Mouse (Mus musculus): ENCODE data around the gene Gpm6b. TPM values are rescaled to one million over a fixed set of nuclear protein-coding genes. Genes with fewer than 3 reads are reported as not detected.

Gpm6b gene
- polyA plus RNA-seq, 1 experiment from 2014 or later: 31.9 TPM

- Histone ChIP-seq H3K4me3 (ENCODE audit: low read depth, low read length) (no peak overlapping the region), H3K4me1 (ENCODE audit: control insufficient read depth, insufficient read depth, low read length) (no peaks in the 10 kb centered on the region), H3K9me3 (ENCODE audit: control insufficient read depth, low read length) (no peaks in the 10 kb centered on the region), H3K9ac (ENCODE audit: low read depth, low read length) (no peak overlapping the region), H3K4me2 (ENCODE audit: low read depth, low read length) (no peak overlapping the region), H3K27ac (replicated peaks; ENCODE audit: low read depth, low read length) (no peak overlapping the region), H3K36me3 (ENCODE audit: control insufficient read depth, insufficient read depth, low read length) (no peaks in the 10 kb centered on the region), H3K27me3 (replicated peaks; ENCODE audit: control insufficient read depth, insufficient read depth, low read length) (no peaks in the 10 kb centered on the region; the same call in none of the 2 replicates)
- 45% methylated on average over 2 of the region's 2 CpGs for WGBS
- no peak for ATAC-seq (ENCODE audit: low read depth)
- DNase-seq (ENCODE audit: low spot score): no peak
These were observed 114.7 kb downstream of the Gpm6b start for GRCm38 (mm10) chrX:166353412-166353811.

- WGBS: 72% methylated on average over 1 of the region's 1 CpGs
- ATAC-seq (ENCODE audit: low read depth): no peak
These were observed 116.2 kb downstream of the Gpm6b start for GRCm38 (mm10) chrX:166354913-166355312.

GRCm38 (mm10) chrX:166356276-166356675 lies 117.6 kb downstream of the Gpm6b start:
- 92% methylated on average over 3 of the region's 3 CpGs for WGBS
- ATAC-seq (ENCODE audit: low read depth): no peak
- H3K9me3 ChIP-seq (ENCODE audit: control insufficient read depth, low read length): no peaks in the 10 kb centered on the region

More at GRCm38 (mm10) chrX:166354913-166355312, 116.2 kb downstream of the Gpm6b start:
- Histone ChIP-seq H3K27ac (replicated peaks; ENCODE audit: low read depth, low read length) (no peak overlapping the region), H3K4me1 (ENCODE audit: control insufficient read depth, insufficient read depth, low read length) (no peaks in the 10 kb centered on the region), H3K27me3 (replicated peaks; ENCODE audit: control insufficient read depth, insufficient read depth, low read length) (no peaks in the 10 kb centered on the region; the same call in none of the 2 replicates), H3K4me3 (ENCODE audit: low read depth, low read length) (no peak overlapping the region), H3K9me3 (ENCODE audit: control insufficient read depth, low read length) (no peaks in the 10 kb centered on the region), H3K4me2 (ENCODE audit: low read depth, low read length) (no peak overlapping the region), H3K9ac (ENCODE audit: low read depth, low read length) (no peak overlapping the region), H3K36me3 (ENCODE audit: control insufficient read depth, insufficient read depth, low read length) (no peaks in the 10 kb centered on the region)
- DNase-seq (ENCODE audit: low spot score): no peak

GRCm38 (mm10) chrX:166358955-166359354 lies 120.2 kb downstream of the Gpm6b start:
- no peak overlapping the region for H3K4me2 ChIP-seq (ENCODE audit: low read depth, low read length)
- no peak overlapping the region for H3K4me3 ChIP-seq (ENCODE audit: low read depth, low read length)
- ATAC-seq (ENCODE audit: low read depth): no peak
- H3K4me1 ChIP-seq (ENCODE audit: control insufficient read depth, insufficient read depth, low read length): no peaks in the 10 kb centered on the region
- no peak for DNase-seq (ENCODE audit: low spot score)
- peaks cover 9% of the 10 kb centered on the region for H3K27me3 ChIP-seq (replicated peaks; ENCODE audit: control insufficient read depth, insufficient read depth, low read length)
- H3K9me3 ChIP-seq (ENCODE audit: control insufficient read depth, low read length): no peaks in the 10 kb centered on the region
- 68% methylated on average over 2 of the region's 2 CpGs for WGBS
- H3K36me3 ChIP-seq (ENCODE audit: control insufficient read depth, insufficient read depth, low read length): no peaks in the 10 kb centered on the region
- H3K9ac ChIP-seq (ENCODE audit: low read depth, low read length): no peak overlapping the region
- no peak overlapping the region for H3K27ac ChIP-seq (replicated peaks; ENCODE audit: low read depth, low read length)

More at GRCm38 (mm10) chrX:166356276-166356675, 117.6 kb downstream of the Gpm6b start:
- H3K27ac ChIP-seq (replicated peaks; ENCODE audit: low read depth, low read length): no peak overlapping the region
- H3K36me3 ChIP-seq (ENCODE audit: control insufficient read depth, insufficient read depth, low read length): no peaks in the 10 kb centered on the region
- no peak overlapping the region for H3K9ac ChIP-seq (ENCODE audit: low read depth, low read length)
- H3K4me2 ChIP-seq (ENCODE audit: low read depth, low read length): no peak overlapping the region
- H3K4me1 ChIP-seq (ENCODE audit: control insufficient read depth, insufficient read depth, low read length): no peaks in the 10 kb centered on the region
- H3K27me3 ChIP-seq (replicated peaks; ENCODE audit: control insufficient read depth, insufficient read depth, low read length): peaks cover 4% of the 10 kb centered on the region
- no peak overlapping the region for H3K4me3 ChIP-seq (ENCODE audit: low read depth, low read length)
- DNase-seq (ENCODE audit: low spot score): no peak

- Histone ChIP-seq H3K27me3 (replicated peaks; ENCODE audit: control insufficient read depth, insufficient read depth, low read length) (peaks cover 9% of the 10 kb centered on the region), H3K4me3 (ENCODE audit: low read depth, low read length) (no peak overlapping the region), H3K9me3 (ENCODE audit: control insufficient read depth, low read length) (no peaks in the 10 kb centered on the region), H3K4me1 (ENCODE audit: control insufficient read depth, insufficient read depth, low read length) (no peaks in the 10 kb centered on the region), H3K36me3 (ENCODE audit: control insufficient read depth, insufficient read depth, low read length) (no peaks in the 10 kb centered on the region), H3K27ac (replicated peaks; ENCODE audit: low read depth, low read length) (no peak overlapping the region), H3K9ac (ENCODE audit: low read depth, low read length) (no peak overlapping the region), H3K4me2 (ENCODE audit: low read depth, low read length) (no peak overlapping the region)
- DNase-seq (ENCODE audit: low spot score) (no peak), ATAC-seq (ENCODE audit: low read depth) (no peak)
- 71% methylated on average over 2 of the region's 2 CpGs for WGBS
These were observed 121.3 kb downstream of the Gpm6b start for GRCm38 (mm10) chrX:166359927-166360440.

GRCm38 (mm10) chrX:166360455-166360854 lies 121.7 kb downstream of the Gpm6b start:
- H3K9ac ChIP-seq (ENCODE audit: low read depth, low read length): no peak overlapping the region
- WGBS: 70% methylated on average over 4 of the region's 4 CpGs
- H3K4me2 ChIP-seq (ENCODE audit: low read depth, low read length): no peak overlapping the region
- H3K27ac ChIP-seq (replicated peaks; ENCODE audit: low read depth, low read length): no peak overlapping the region
- no peak overlapping the region for H3K4me3 ChIP-seq (ENCODE audit: low read depth, low read length)
- DNase-seq (ENCODE audit: low spot score) (no peak), ATAC-seq (ENCODE audit: low read depth) (no peak)
- peaks cover 9% of the 10 kb centered on the region for H3K27me3 ChIP-seq (replicated peaks; ENCODE audit: control insufficient read depth, insufficient read depth, low read length)
- no peaks in the 10 kb centered on the region for H3K4me1 ChIP-seq (ENCODE audit: control insufficient read depth, insufficient read depth, low read length)
- no peaks in the 10 kb centered on the region for H3K9me3 ChIP-seq (ENCODE audit: control insufficient read depth, low read length)
- H3K36me3 ChIP-seq (ENCODE audit: control insufficient read depth, insufficient read depth, low read length): no peaks in the 10 kb centered on the region

- no peak overlapping the region for H3K4me2 ChIP-seq (ENCODE audit: low read depth, low read length)
- H3K4me3 ChIP-seq (ENCODE audit: low read depth, low read length): no peak overlapping the region
- DNase-seq (ENCODE audit: low spot score): no peak
- H3K27me3 ChIP-seq (replicated peaks; ENCODE audit: control insufficient read depth, insufficient read depth, low read length): peaks cover 20% of the 10 kb centered on the region; the same call in 1 of the 2 replicates
- WGBS: 77% methylated on average over 8 of the region's 8 CpGs
- H3K4me1 ChIP-seq (ENCODE audit: control insufficient read depth, insufficient read depth, low read length): no peaks in the 10 kb centered on the region
- H3K9me3 ChIP-seq (ENCODE audit: control insufficient read depth, low read length): no peaks in the 10 kb centered on the region
- H3K9ac ChIP-seq (ENCODE audit: low read depth, low read length): no peak overlapping the region
- no peak overlapping the region for H3K27ac ChIP-seq (replicated peaks; ENCODE audit: low read depth, low read length)
- no peak for ATAC-seq (ENCODE audit: low read depth)
- H3K36me3 ChIP-seq (ENCODE audit: control insufficient read depth, insufficient read depth, low read length): no peaks in the 10 kb centered on the region
These were observed 126.9 kb downstream of the Gpm6b start for GRCm38 (mm10) chrX:166365458-166366213.

- 81% methylated on average over 9 of the region's 9 CpGs for WGBS
- Histone ChIP-seq H3K9ac (ENCODE audit: low read depth, low read length) (no peak overlapping the region), H3K27me3 (replicated peaks; ENCODE audit: control insufficient read depth, insufficient read depth, low read length) (peaks cover 16% of the 10 kb centered on the region), H3K4me2 (ENCODE audit: low read depth, low read length) (no peak overlapping the region), H3K36me3 (ENCODE audit: control insufficient read depth, insufficient read depth, low read length) (no peaks in the 10 kb centered on the region), H3K4me1 (ENCODE audit: control insufficient read depth, insufficient read depth, low read length) (no peaks in the 10 kb centered on the region), H3K4me3 (ENCODE audit: low read depth, low read length) (no peak overlapping the region), H3K27ac (replicated peaks; ENCODE audit: low read depth, low read length) (no peak overlapping the region), H3K9me3 (ENCODE audit: control insufficient read depth, low read length) (no peaks in the 10 kb centered on the region)
- no peak for ATAC-seq (ENCODE audit: low read depth)
- no peak for DNase-seq (ENCODE audit: low spot score)
These were observed 138.1 kb downstream of the Gpm6b start for GRCm38 (mm10) chrX:166376681-166377328.

Measured in embryonic facial prominence, embryonic 14.5 days (tissue).